Mouse (Mus musculus) heart, embryonic 15.5 days (tissue): ENCODE data around the gene Pdxp. TPM values are rescaled to one million over a fixed set of nuclear protein-coding genes. Genes with fewer than 3 reads are reported as not detected.

Source experiments
- ATAC-seq: fragments of 200-750 bp; cut with Nextera tagmentation; replicated peaks from 2 replicates; pipeline ENCODE4 v1.8.0; 2017; ENCODE audit warnings: low read depth, moderate TSS enrichment; ENCODE audit not compliant: insufficient number of reproducible peaks, insufficient read depth, low FRiP score
- H3K27ac ChIP-seq: fragments of 300-500 bp; sonication (generic); 2 replicates; pipeline ENCODE4 v1.5.1; 2015; ENCODE audit warnings: mild to moderate bottlenecking, inconsistent platforms
- H3K27me3 ChIP-seq: fragments of 300-500 bp; sonication (generic); 2 replicates; pipeline ENCODE4 v1.6.1; 2015; ENCODE audit warnings: inconsistent platforms
- H3K36me3 ChIP-seq: fragments of 300-500 bp; sonication (generic); 2 replicates; pipeline ENCODE4 v1.6.1; 2015; ENCODE audit warnings: mild to moderate bottlenecking, inconsistent platforms
- H3K4me1 ChIP-seq: fragments of 300-500 bp; sonication (generic); replicated peaks from 2 replicates; pipeline ENCODE4 v1.6.1; 2015; ENCODE audit warnings: inconsistent platforms
- H3K4me2 ChIP-seq: fragments of 300-500 bp; sonication (generic); 2 replicates; pipeline ENCODE4 v1.6.1; 2015; ENCODE audit warnings: inconsistent platforms, mild to moderate bottlenecking, moderate library complexity
- H3K4me3 ChIP-seq: fragments of 300-500 bp; sonication (generic); 2 replicates; pipeline ENCODE4 v1.5.1; 2015; ENCODE audit warnings: mild to moderate bottlenecking, inconsistent platforms
- H3K9ac ChIP-seq: fragments of 300-500 bp; sonication (generic); 2 replicates; pipeline ENCODE4 v1.6.1; 2015; ENCODE audit warnings: mild to moderate bottlenecking, inconsistent platforms
- H3K9me3 ChIP-seq: fragments of 300-500 bp; sonication (generic); replicated peaks from 2 replicates; pipeline ENCODE4 v1.6.1; 2016; ENCODE audit warnings: inconsistent platforms
- WGBS: fragments of 180-500 bp; shearing (Covaris S2); methylation state at CpG from one replicate; pipeline ENCODE4 v1.1.7; 2015; ENCODE audit warnings: mixed read lengths; 5-methylcytosine and 5-hydroxymethylcytosine counted together
- polyA plus RNA-seq: library from polyadenylated mRNA; unstranded; fragments of >200 nt; fragmentation: Nextera tagmentation; extraction: Ambion mirVana; gene quantifications from 2 replicates; pipeline ENCODE4 v1.2.1, GENCODE M21; 2015

Gene Pdxp
- polyA plus RNA-seq, 1 experiment from 2014 or later = 16.2 TPM

GRCm38 (mm10) chr15:78930192-78930706 lies 16.5 kb downstream of the Pdxp start:
- WGBS = 89% methylated on average over 6 of the region's 6 CpGs
- H3K9me3 ChIP-seq = no peaks in the 10 kb centered on the region
- H3K4me2 ChIP-seq = no peak overlapping the region
- no peak overlapping the region for H3K9ac ChIP-seq
- no peak overlapping the region for H3K4me3 ChIP-seq
- no peak overlapping the region for H3K27ac ChIP-seq
- H3K36me3 ChIP-seq = peaks cover 9% of the 10 kb centered on the region; the same call in 1 of the 2 replicates
- ATAC-seq = no peak
- H3K4me1 ChIP-seq = peaks cover 38% of the 10 kb centered on the region
- no peaks in the 10 kb centered on the region for H3K27me3 ChIP-seq

- no peak overlapping the region for H3K9ac ChIP-seq
- H3K27ac ChIP-seq = no peak overlapping the region
- 70% methylated on average over 7 of the region's 7 CpGs for WGBS
- no peaks in the 10 kb centered on the region for H3K9me3 ChIP-seq
- no peak overlapping the region for H3K4me2 ChIP-seq
- peaks cover 9% of the 10 kb centered on the region; the same call in 1 of the 2 replicates for H3K36me3 ChIP-seq
- peaks cover 37% of the 10 kb centered on the region for H3K4me1 ChIP-seq
- H3K4me3 ChIP-seq = no peak overlapping the region
- no peaks in the 10 kb centered on the region for H3K27me3 ChIP-seq
- no peak for ATAC-seq
Observed at GRCm38 (mm10) chr15:78930801-78931426, 17.2 kb downstream of the Pdxp start.

GRCm38 (mm10) chr15:78931577-78931976 lies 17.9 kb downstream of the Pdxp start:
- 12% methylated on average over 3 of the region's 3 CpGs for WGBS
- no peaks in the 10 kb centered on the region for H3K9me3 ChIP-seq

GRCm38 (mm10) chr15:78934784-78935320 lies 21.1 kb downstream of the Pdxp start, which contains the start of gene Nol12:
TSS of gene Nol12 (plus strand) at chr15:78934933.
- Histone ChIP-seq H3K9me3 (no peaks in the 10 kb centered on the region), H3K9ac (peak within 1 kb of the TSS; percentile 66), H3K27ac (peak within 1 kb of the TSS; percentile 77), H3K4me2 (peak within 1 kb of the TSS; percentile 70), H3K4me1 (peaks cover 17% of the 10 kb centered on the region), H3K4me3 (peak within 1 kb of the TSS; percentile 68), H3K27me3 (no peaks in the 10 kb centered on the region), H3K36me3 (peaks cover 31% of the 10 kb centered on the region)
- ATAC-seq = peak; percentile 82
- WGBS = 0% methylated on average over 42 of the region's 42 CpGs

More at GRCm38 (mm10) chr15:78931577-78931976, 17.9 kb downstream of the Pdxp start:
- H3K4me2 ChIP-seq = no peak overlapping the region
- no peak overlapping the region for H3K4me3 ChIP-seq
- H3K36me3 ChIP-seq = peaks cover 9% of the 10 kb centered on the region; the same call in 1 of the 2 replicates
- no peak overlapping the region for H3K9ac ChIP-seq
- H3K27ac ChIP-seq = no peak overlapping the region
- H3K4me1 ChIP-seq = peaks cover 37% of the 10 kb centered on the region
- no peaks in the 10 kb centered on the region for H3K27me3 ChIP-seq
- no peak for ATAC-seq

- Histone ChIP-seq H3K4me2 (no peak overlapping the region), H3K4me1 (peaks cover 13% of the 10 kb centered on the region), H3K27me3 (no peaks in the 10 kb centered on the region), H3K9me3 (no peaks in the 10 kb centered on the region), H3K4me3 (no peak overlapping the region), H3K27ac (no peak overlapping the region), H3K36me3 (peaks cover 40% of the 10 kb centered on the region), H3K9ac (no peak overlapping the region)
- ATAC-seq = no peak
- 89% methylated on average over 12 of the region's 12 CpGs for WGBS
Observed at GRCm38 (mm10) chr15:78936403-78936802, 22.7 kb downstream of the Pdxp start.

GRCm38 (mm10) chr15:78937311-78937710 lies 23.6 kb downstream of the Pdxp start:
- Histone ChIP-seq H3K4me3 (no peak overlapping the region), H3K27ac (no peak overlapping the region), H3K9me3 (no peaks in the 10 kb centered on the region), H3K4me1 (peaks cover 13% of the 10 kb centered on the region), H3K4me2 (no peak overlapping the region), H3K9ac (no peak overlapping the region), H3K36me3 (peaks cover 42% of the 10 kb centered on the region), H3K27me3 (no peaks in the 10 kb centered on the region)
- no peak for ATAC-seq
- WGBS = 87% methylated on average over 10 of the region's 10 CpGs

GRCm38 (mm10) chr15:78937963-78938362 lies 24.2 kb downstream of the Pdxp start:
- Histone ChIP-seq H3K4me1 (peaks cover 16% of the 10 kb centered on the region), H3K4me2 (no peak overlapping the region), H3K36me3 (peaks cover 42% of the 10 kb centered on the region), H3K9ac (no peak overlapping the region), H3K27ac (no peak overlapping the region), H3K9me3 (no peaks in the 10 kb centered on the region), H3K27me3 (no peaks in the 10 kb centered on the region), H3K4me3 (no peak overlapping the region)
- WGBS = 74% methylated on average over 2 of the region's 2 CpGs
- no peak for ATAC-seq

GRCm38 (mm10) chr15:78940325-78940724 lies 26.6 kb downstream of the Pdxp start:
- H3K27ac ChIP-seq = no peak overlapping the region
- no peak for ATAC-seq
- H3K4me3 ChIP-seq = no peak overlapping the region
- H3K9me3 ChIP-seq = no peaks in the 10 kb centered on the region
- H3K9ac ChIP-seq = no peak overlapping the region
- H3K4me2 ChIP-seq = no peak overlapping the region
- 89% methylated on average over 13 of the region's 13 CpGs for WGBS
- peaks cover 42% of the 10 kb centered on the region for H3K36me3 ChIP-seq
- no peaks in the 10 kb centered on the region for H3K27me3 ChIP-seq
- peaks cover 15% of the 10 kb centered on the region for H3K4me1 ChIP-seq

- peak; percentile 32; the same call in 1 of the 2 replicates for ATAC-seq
- Histone ChIP-seq H3K4me2 (peak overlapping the region; percentile 72), H3K9me3 (no peaks in the 10 kb centered on the region), H3K36me3 (peaks cover 36% of the 10 kb centered on the region), H3K27ac (peak overlapping the region; percentile 31; the same call in 1 of the 2 replicates), H3K4me1 (peaks cover 8% of the 10 kb centered on the region), H3K27me3 (peaks cover 11% of the 10 kb centered on the region; the same call in 1 of the 2 replicates), H3K9ac (peak overlapping the region; percentile 45; the same call in 1 of the 2 replicates), H3K4me3 (peak overlapping the region; percentile 48)
- WGBS = 6% methylated on average over 9 of the region's 9 CpGs
Observed at GRCm38 (mm10) chr15:78942663-78943062, 28.9 kb downstream of the Pdxp start.

GRCm38 (mm10) chr15:78946232-78946631 lies 32.5 kb downstream of the Pdxp start:
- Histone ChIP-seq H3K4me2 (no peak overlapping the region), H3K36me3 (peaks cover 3% of the 10 kb centered on the region)
- WGBS = 76% methylated on average over 7 of the region's 7 CpGs

GRCm38 (mm10) chr15:78947657-78948056 lies 33.9 kb downstream of the Pdxp start, which contains the start of gene Triobp:
TSS of gene Triobp (plus strand) at chr15:78947724.
- Histone ChIP-seq H3K27me3 (peaks cover 23% of the 10 kb centered on the region), H3K4me2 (peak within 1 kb of the TSS; percentile 72), H3K9ac (peak within 1 kb of the TSS; percentile 53), H3K4me1 (peaks cover 13% of the 10 kb centered on the region), H3K36me3 (no peaks in the 10 kb centered on the region), H3K4me3 (peak within 1 kb of the TSS; percentile 47), H3K27ac (no peak within 1 kb of the TSS), H3K9me3 (no peaks in the 10 kb centered on the region)
- under 1% methylated on average over 24 of the region's 24 CpGs for WGBS
- peak; percentile 96 for ATAC-seq

More at GRCm38 (mm10) chr15:78946232-78946631, 32.5 kb downstream of the Pdxp start:
- no peaks in the 10 kb centered on the region for H3K9me3 ChIP-seq
- H3K27ac ChIP-seq = no peak overlapping the region
- no peak overlapping the region for H3K4me3 ChIP-seq
- H3K27me3 ChIP-seq = peaks cover 23% of the 10 kb centered on the region
- peaks cover 16% of the 10 kb centered on the region for H3K4me1 ChIP-seq
- ATAC-seq = no peak
- H3K9ac ChIP-seq = no peak overlapping the region
